Mouse (Mus musculus): Measurements from ENCODE around the gene Cd2ap.

The Cd2ap gene

DNA sequence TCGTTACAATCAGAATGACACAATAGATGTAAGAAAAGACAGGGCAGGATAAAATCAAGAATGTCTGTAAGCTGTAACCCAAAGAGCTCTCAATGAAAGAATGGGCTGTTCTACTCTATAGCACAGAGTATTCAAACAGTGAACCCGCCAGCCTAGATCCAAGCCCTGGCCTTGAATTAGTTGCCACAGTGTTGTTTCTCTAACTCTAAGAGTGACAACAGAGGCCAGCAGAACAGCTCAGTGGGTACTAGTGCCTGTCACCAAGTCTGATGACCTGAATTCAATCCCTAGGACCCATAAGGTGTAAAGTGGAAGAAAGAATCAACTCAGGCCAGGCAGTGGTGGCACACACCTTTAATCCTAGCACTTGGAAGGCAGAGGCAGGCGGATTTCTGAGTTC lies 13.3 kb downstream of the Cd2ap start:
- DNase-seq (ENCODE audit: low spot score in 2 of 2): no peak

GRCm38 (mm10) chr17:42860370-42860769 lies 16.1 kb downstream of the Cd2ap start:
- DNase-seq (ENCODE audit: low spot score in 2 of 2): no peak

DNA sequence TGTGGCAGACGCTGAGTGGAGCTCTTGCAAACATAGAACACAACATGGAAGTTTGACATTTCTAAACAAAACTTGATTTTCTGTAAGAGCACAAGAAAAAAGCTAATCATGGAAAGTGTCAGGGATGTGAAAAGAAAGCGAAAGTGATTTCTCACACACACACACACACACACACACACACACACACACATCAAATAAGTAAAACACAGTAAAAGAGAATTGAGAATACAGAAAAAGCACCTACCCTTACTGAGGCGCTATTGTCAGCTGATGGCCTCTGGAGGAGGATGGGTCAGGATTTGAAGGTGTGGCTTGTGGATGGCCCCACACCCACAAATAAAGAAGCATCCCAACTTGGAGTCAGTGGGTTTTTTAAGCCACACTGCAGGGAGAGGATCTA lies 19.0 kb downstream of the Cd2ap start:
- no peak for DNase-seq (ENCODE audit: low spot score in 2 of 2)

GRCm38 (mm10) chr17:42847108-42847507 lies 29.4 kb downstream of the Cd2ap start:
- no peak for DNase-seq (ENCODE audit: low spot score in 2 of 2)

DNA sequence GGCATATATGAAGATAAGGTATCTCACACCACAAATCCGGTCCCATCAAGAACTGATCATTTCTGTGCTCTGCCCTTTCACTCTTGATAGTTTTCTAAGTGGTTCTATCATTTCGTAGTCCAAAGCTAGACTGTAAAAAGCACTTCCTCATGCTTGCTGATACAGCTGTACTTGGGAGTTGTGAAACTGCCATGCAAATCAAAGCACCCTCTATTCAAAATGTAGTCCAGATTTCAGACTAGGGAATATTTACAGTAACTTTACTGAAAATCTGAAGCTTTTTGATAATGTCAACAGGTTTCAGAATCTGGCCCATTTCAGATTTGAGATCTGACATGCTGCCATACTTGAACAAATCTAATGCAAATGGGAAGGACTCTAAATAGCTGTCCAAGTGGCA lies 39.3 kb downstream of the Cd2ap start:
- DNase-seq (ENCODE audit: low spot score in 2 of 2): no peak

- no peak for DNase-seq (ENCODE audit: low spot score in 2 of 2)
Observed at GRCm38 (mm10) chr17:42822787-42823186, 53.7 kb downstream of the Cd2ap start.

GRCm38 (mm10) chr17:42815374-42815773 lies 61.1 kb downstream of the Cd2ap start:
- DNase-seq (ENCODE audit: low spot score in 2 of 2): no peak

GRCm38 (mm10) chr17:42792412-42792975 lies 84.0 kb downstream of the Cd2ap start:
- no peak for DNase-seq (ENCODE audit: low spot score in 2 of 2)

DNA sequence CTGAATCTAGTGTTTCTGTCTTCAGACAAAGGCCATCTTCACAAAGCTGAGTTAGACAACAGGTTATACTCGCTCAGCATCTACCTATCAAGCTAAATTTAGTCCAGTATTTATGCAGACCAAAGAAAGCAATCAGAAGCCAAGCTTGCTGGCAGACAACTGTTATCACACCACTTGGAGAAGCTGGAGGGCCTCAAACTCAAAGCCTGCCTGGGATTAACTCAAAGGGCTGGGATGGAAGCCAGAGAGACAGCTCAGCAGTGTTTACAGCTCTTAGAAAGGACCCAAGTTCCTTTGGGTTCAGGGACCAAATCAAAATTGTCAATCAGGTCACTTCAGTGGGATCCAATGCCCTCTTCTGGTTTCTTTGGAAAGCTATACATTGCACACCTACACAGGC lies 85.7 kb downstream of the Cd2ap start:
- DNase-seq (ENCODE audit: low spot score in 2 of 2): no peak

GRCm38 (mm10) chr17:42789723-42790122 lies 86.7 kb downstream of the Cd2ap start:
- DNase-seq (ENCODE audit: low spot score in 2 of 2): no peak

DNA sequence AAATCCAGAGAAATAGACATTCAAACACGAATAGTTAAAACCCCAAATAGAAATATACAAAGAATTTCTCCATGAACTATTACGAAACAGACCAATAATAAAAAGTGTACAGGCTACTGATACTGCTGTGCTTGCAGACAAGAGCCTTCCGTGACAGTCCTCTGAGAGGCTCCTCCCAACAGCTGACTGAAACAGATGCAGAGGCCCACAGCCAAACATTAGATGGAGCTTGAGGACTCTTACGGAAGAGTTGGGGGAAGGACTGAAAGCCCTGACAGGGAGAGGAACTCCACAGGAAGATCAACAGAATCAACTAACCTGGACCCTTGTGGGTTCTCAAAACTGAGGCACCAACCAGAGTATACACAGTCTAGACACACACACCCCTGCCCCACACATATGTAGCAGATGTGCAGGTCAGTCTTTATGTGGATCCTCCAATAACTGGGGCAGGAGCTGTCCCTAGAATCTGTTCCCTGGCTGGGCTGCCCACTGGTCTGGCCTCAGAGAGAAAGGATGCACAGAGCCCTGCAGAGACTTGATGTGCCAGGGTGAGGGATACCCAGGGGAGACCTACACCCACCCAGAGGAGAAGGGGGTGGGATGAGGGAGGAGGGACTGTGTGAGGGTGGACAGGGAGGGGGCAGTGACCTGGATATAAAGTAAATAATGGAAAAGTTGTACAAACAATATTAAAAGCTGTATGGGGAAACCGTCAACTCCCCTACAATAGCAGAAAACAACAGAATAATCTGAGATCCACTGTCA lies 87.6 kb downstream of the Cd2ap start:
- DNase-seq (ENCODE audit: low spot score in 2 of 2): no peak

- peak; percentile 41 to 53 for DNase-seq (ENCODE audit: low spot score in 2 of 2)
Observed at GRCm38 (mm10) chr17:42782156-42782757, 94.2 kb downstream of the Cd2ap start.

- DNase-seq (ENCODE audit: low spot score in 2 of 2): no peak
Observed at GRCm38 (mm10) chr17:42753791-42754190, 122.7 kb downstream of the Cd2ap start.

DNA sequence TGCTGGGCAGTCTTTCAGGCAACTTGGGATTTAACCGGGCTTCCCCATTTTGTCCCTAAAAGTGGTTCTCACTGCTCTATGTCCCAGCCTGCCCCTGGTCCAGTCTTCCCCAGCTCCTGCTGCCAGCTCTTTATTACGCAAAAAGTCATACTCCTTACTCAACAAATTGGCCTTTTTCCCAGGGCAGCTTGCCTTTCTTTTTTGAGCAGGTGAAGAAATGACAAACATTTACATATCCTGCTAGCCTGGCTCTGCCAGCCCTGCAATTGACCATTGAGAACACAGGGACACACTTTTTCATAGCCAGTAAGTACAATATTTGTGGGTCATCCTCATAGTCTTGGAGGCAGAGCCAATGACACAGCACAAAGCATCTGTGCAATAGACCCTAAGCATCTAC lies 124.3 kb downstream of the Cd2ap start:
- no peak for DNase-seq (ENCODE audit: low spot score in 2 of 2)

GRCm38 (mm10) chr17:42745657-42746420 lies 130.6 kb downstream of the Cd2ap start:
- no peak for DNase-seq (ENCODE audit: low spot score in 2 of 2)

All from urinary bladder, adult 18-20 months (tissue).